Mouse (Mus musculus) neural tube, embryonic 11.5 days (tissue): ENCODE measurements around the gene Nr1h2. TPM values are rescaled to one million over a fixed set of nuclear protein-coding genes. Genes with fewer than 3 reads are reported as not detected.

Source experiments
- ATAC-seq: fragments of 200-750 bp; cut with Nextera tagmentation; 2 replicates; pipeline ENCODE4 v1.8.0; 2017; ENCODE audit warnings: moderate number of reproducible peaks, mild to moderate bottlenecking, moderate TSS enrichment, moderate library complexity; ENCODE audit not compliant: insufficient read depth, low FRiP score, low TSS enrichment
- DNase-seq: peaks from one replicate; pipeline ENCODE4 v3.0.0-alpha.2; 2015; ENCODE audit warnings: low spot score
- H3K27ac ChIP-seq: fragments of 300-500 bp; sonication (generic); 2 replicates; pipeline ENCODE4 v1.5.1; 2014; ENCODE audit warnings: low read depth, mild to moderate bottlenecking, low read length
- H3K27me3 ChIP-seq: fragments of 300-500 bp; sonication (generic); 2 replicates; pipeline ENCODE4 v1.6.1; 2014; ENCODE audit warnings: mild to moderate bottlenecking, low read length, mixed read lengths; ENCODE audit not compliant: control insufficient read depth, insufficient read depth
- H3K36me3 ChIP-seq: fragments of 300-500 bp; sonication (generic); 2 replicates; pipeline ENCODE4 v1.6.1; 2014; ENCODE audit warnings: mild to moderate bottlenecking, low read length, moderate library complexity, mixed read lengths; ENCODE audit not compliant: control insufficient read depth, insufficient read depth
- H3K4me1 ChIP-seq: fragments of 300-500 bp; sonication (generic); 2 replicates; pipeline ENCODE4 v1.6.1; 2014; ENCODE audit warnings: low read length, mixed read lengths; ENCODE audit not compliant: control insufficient read depth, insufficient read depth
- H3K4me2 ChIP-seq: fragments of 300-500 bp; sonication (generic); 2 replicates; pipeline ENCODE4 v1.6.1; 2014; ENCODE audit warnings: low read depth, mild to moderate bottlenecking, moderate library complexity
- H3K4me3 ChIP-seq: fragments of 300-500 bp; sonication (generic); 2 replicates; pipeline ENCODE4 v1.5.1; 2014; ENCODE audit warnings: low read depth, low read length
- H3K9ac ChIP-seq: fragments of 300-500 bp; sonication (generic); 2 replicates; pipeline ENCODE4 v1.6.1; 2014; ENCODE audit warnings: mild to moderate bottlenecking, low read length
- H3K9me3 ChIP-seq: fragments of 300-500 bp; sonication (generic); 2 replicates; pipeline ENCODE4 v1.6.1; 2016; ENCODE audit warnings: low read length; ENCODE audit not compliant: control insufficient read depth
- WGBS: fragments of 180-500 bp; shearing (Covaris S2); extraction: QIAGEN DNeasy Blood & Tissue Kit; methylation state at CpG from one replicate; pipeline ENCODE4 v1.1.7; 2014; 5-methylcytosine and 5-hydroxymethylcytosine counted together
- polyA plus RNA-seq: library from polyadenylated mRNA; unstranded; fragments of >200 nt; fragmentation: Nextera tagmentation; extraction: Ambion mirVana; gene quantifications from 2 replicates; pipeline ENCODE4 v1.2.1, GENCODE M21; 2014

Gene Nr1h2
- polyA plus RNA-seq, 1 experiment from 2014 or later = 71.9 TPM

DNA sequence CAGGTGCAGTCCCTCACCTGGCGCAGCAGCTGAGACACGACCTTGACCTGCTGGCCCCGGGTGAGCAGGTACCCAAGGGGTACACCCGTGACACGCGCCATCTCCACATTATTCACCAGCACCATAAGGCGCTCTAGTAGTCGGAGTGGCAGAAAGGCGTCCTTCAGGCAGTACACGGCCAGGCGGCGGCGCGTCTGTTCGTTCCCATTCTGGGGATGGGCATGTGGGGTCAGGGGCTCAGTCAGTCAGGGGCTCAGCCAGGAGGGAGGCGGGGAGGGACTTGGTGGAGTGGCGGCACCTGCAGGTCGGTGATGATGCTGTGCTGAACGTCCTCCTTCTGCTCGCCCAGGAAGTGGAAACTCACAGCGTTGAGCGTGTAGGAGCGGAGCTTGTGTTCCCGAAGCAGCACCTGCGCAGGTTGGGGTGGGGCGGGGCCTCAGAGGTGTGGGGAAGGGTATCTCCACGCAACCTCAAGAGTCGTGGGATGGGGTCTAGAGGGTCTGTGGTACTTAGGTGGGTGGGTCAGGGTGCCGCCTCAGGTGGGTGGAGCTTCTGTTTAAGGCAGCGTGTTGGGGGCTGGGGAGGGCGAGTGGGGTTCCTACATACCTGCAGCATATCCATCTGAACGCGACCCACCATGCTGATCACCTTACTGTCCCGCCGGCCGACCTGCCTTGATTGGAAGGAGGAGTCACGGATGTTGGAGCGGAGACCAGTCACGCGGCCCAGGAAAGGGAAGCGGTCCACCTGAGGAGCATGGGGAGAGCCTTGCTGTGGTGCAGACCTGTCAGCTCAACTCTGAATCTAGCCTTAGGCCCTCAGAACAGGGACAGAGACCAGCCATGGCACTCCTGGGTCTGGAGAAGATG is 14.8 kb downstream of the Nr1h2 start:
- no peak for DNase-seq
- 94% methylated on average over 41 of the region's 41 CpGs for WGBS
- no peak overlapping the region for H3K9ac ChIP-seq

DNA sequence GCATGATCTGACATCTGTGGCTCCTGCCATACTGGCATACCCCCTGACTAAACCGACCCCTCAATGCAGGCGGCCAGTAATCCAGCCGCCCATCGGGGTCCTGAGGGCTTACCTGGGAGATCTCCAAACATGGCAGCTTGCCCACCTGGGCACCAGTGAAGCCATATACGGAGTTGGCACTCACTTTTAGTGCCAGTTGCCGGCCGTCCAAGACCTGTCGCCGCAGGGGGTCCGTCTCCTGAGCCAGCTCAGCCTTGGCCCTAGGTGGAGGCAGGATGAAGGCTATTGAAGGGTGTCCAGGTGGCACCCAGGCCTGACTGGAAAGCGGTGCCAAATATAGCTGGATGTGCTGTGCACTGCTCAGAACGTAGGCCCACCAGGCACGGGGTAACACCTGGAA is 16.3 kb downstream of the Nr1h2 start:
- DNase-seq (no peak), ATAC-seq (no peak)
- H3K9me3 ChIP-seq = no peaks in the 10 kb centered on the region
- H3K27me3 ChIP-seq = no peaks in the 10 kb centered on the region
- H3K4me1 ChIP-seq = no peaks in the 10 kb centered on the region
- no peak overlapping the region for H3K27ac ChIP-seq
- H3K4me2 ChIP-seq = no peak overlapping the region
- 96% methylated on average over 13 of the region's 13 CpGs for WGBS
- no peak overlapping the region for H3K9ac ChIP-seq
- peaks cover 26% of the 10 kb centered on the region for H3K36me3 ChIP-seq
- no peak overlapping the region for H3K4me3 ChIP-seq

More for the DNA sequence above, 14.8 kb downstream of the Nr1h2 start:
- Histone ChIP-seq H3K27ac (no peak overlapping the region), H3K4me2 (no peak overlapping the region), H3K27me3 (no peaks in the 10 kb centered on the region), H3K4me1 (no peaks in the 10 kb centered on the region), H3K36me3 (peaks cover 23% of the 10 kb centered on the region), H3K9me3 (no peaks in the 10 kb centered on the region), H3K4me3 (no peak overlapping the region)
- no peak for ATAC-seq

DNA sequence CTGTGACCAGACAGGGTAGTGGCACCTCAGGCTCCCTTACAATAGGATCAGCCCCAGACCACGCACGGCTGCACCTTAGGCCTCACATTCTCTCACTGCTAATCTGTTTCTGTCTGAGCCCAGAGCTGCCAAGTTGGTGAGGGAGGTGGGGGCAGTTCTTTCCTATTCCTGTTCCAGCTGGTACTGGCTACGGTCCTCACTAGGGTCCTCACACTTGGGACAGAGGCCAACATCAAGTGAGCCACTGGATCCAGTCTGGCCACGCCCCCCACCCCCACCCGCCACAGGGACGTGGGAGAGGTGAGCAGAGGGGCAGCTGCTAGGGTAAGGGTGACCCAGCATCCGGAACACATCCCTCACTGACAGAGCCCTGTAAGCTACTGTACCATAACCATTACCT is 16.7 kb downstream of the Nr1h2 start:
- Histone ChIP-seq H3K9me3 (no peaks in the 10 kb centered on the region), H3K4me3 (no peak overlapping the region), H3K36me3 (peaks cover 26% of the 10 kb centered on the region), H3K9ac (no peak overlapping the region), H3K27me3 (no peaks in the 10 kb centered on the region), H3K4me1 (no peaks in the 10 kb centered on the region), H3K27ac (no peak overlapping the region), H3K4me2 (no peak overlapping the region)
- DNase-seq = no peak
- 88% methylated on average over 7 of the region's 7 CpGs for WGBS
- ATAC-seq = no peak

DNA sequence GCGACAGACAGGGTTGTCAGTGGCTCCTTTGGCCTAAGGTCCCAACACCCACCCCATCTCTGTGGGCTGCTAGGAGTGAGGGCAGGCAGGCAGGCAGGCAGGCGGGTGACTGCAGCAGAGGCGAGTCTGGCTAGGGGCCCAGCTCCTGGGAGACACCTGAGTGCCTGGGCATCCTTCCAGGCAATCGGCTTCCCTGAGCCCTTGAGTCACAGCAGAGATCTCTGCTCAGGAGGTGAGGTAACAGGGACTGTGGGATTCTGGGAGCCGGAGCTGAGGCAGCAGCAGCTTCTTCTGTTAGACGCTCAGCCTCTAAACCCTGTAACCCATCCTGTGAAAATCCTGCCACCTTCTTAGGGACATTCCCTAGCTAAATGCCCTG is 17.2 kb downstream of the Nr1h2 start:
- no peak overlapping the region for H3K27ac ChIP-seq
- H3K36me3 ChIP-seq = peaks cover 26% of the 10 kb centered on the region
- ATAC-seq (no peak), DNase-seq (no peak)
- H3K27me3 ChIP-seq = no peaks in the 10 kb centered on the region
- H3K4me1 ChIP-seq = no peaks in the 10 kb centered on the region
- no peak overlapping the region for H3K9ac ChIP-seq
- 96% methylated on average over 6 of the region's 6 CpGs for WGBS
- H3K4me3 ChIP-seq = no peak overlapping the region
- H3K9me3 ChIP-seq = no peaks in the 10 kb centered on the region
- no peak overlapping the region for H3K4me2 ChIP-seq

DNA sequence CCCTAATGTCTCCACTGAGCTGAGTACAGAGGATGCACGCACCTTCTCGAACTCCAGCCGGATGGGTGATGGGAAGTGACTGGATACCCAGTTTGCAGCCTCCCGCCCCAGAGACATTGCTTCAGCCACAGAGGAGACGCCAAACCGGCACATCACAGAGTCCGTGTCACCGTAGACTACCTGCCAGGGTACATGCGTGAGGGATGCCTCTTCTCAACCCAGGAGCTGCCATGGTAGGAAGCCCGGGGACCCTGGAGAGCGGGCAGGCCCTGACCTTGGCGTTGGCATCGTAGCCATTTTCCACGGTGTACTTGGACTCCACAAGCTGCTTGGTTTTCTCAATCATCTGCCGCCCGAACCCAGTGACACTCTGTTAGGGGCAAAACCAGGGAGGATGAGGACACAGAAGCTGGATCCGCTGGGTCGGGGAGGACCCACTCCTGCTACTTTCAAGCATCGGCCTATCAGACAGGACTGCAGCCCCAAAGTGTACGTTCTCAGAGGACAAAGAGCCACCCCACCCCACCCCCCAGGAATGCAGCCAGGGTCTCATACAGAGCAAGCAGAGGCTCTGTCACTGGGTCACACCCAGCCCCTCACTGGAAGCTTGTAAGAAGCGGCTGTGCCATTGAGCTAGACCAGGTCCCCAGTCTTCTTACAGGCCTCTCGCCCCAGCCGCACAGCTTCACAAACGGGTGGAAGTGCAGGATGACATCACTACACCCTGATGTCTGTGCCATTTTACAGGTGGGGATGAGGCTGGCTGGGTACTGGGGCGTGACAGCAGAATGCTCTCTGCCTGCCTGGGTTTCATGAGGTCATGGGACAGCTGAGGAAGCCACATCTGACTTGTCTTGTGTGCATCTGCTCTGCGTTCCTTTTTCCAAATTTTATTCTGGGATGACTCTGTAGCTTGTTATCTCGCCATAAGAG is 17.8 kb downstream of the Nr1h2 start:
- no peak for DNase-seq
- Histone ChIP-seq H3K9me3 (no peaks in the 10 kb centered on the region), H3K27ac (no peak overlapping the region), H3K4me1 (no peaks in the 10 kb centered on the region), H3K36me3 (peaks cover 26% of the 10 kb centered on the region), H3K4me3 (no peak overlapping the region), H3K4me2 (no peak overlapping the region), H3K27me3 (no peaks in the 10 kb centered on the region), H3K9ac (no peak overlapping the region)
- no peak for ATAC-seq
- 92% methylated on average over 27 of the region's 27 CpGs for WGBS

DNA sequence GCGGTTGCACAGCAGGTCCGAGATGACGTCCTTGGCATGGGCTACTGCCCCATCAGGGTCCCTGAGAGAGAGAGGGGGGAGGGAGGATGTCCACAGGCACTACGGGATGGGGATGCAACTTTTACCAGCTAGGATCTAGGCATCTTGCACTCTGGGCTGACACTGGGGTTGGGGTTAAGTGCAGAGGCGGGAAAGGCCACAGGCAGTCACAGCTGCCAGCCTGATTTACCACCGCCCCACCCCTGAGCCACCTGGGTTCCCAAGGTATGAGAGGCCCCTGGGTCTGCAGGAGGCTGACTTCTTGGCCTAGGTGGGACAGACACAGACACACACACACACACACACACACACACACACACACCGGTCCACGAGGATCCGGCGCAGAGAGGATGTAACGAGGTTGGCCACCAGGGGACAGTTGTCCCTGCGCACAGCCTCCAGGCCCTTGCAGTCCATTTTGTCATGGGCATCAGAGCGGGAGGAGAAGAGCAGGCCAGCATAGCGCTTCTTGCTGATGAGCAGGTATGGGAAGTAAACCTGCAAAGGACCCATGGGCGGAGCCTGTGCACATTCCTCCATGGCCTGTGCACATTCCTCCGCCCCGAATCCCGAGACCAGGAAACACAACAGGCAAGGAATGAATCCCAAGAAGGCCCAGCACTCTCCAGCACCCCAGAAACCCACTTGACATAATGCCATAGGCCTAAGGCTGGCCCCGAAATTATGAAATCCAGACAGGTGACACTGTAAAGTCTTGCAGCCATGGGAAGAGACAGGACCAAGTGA is 18.9 kb downstream of the Nr1h2 start:
- Histone ChIP-seq H3K9me3 (no peaks in the 10 kb centered on the region), H3K27me3 (no peaks in the 10 kb centered on the region), H3K4me1 (no peaks in the 10 kb centered on the region), H3K27ac (no peak overlapping the region), H3K4me3 (no peak overlapping the region), H3K36me3 (peaks cover 19% of the 10 kb centered on the region), H3K9ac (no peak overlapping the region), H3K4me2 (no peak overlapping the region)
- WGBS = 85% methylated on average over 19 of the region's 19 CpGs
- DNase-seq (no peak), ATAC-seq (no peak)

DNA sequence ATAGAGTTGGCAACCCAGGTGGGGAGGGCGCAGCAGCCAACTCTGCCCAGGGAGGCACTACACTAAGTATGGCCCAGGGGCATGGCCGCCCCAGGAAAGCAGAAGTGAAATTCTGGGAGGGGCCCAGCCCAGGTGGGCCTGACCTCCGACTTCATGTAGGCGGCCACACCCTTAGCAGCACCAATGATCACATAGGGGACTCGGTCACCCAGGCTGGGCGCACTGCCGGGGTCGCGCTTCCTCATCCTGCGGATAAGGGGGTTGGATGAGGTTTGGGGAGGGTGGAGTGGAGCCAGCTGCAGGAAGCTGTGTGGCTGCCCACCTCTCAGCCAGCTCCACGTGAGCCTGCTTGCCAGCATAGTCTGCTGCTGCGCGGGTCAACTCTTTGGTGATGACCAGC is 19.5 kb downstream of the Nr1h2 start:
- Histone ChIP-seq H3K27me3 (no peaks in the 10 kb centered on the region), H3K9ac (no peak overlapping the region), H3K4me3 (no peak overlapping the region), H3K9me3 (no peaks in the 10 kb centered on the region), H3K27ac (no peak overlapping the region), H3K4me1 (no peaks in the 10 kb centered on the region), H3K4me2 (no peak overlapping the region), H3K36me3 (peaks cover 16% of the 10 kb centered on the region)
- ATAC-seq (no peak), DNase-seq (no peak)
- WGBS = 91% methylated on average over 13 of the region's 13 CpGs

DNA sequence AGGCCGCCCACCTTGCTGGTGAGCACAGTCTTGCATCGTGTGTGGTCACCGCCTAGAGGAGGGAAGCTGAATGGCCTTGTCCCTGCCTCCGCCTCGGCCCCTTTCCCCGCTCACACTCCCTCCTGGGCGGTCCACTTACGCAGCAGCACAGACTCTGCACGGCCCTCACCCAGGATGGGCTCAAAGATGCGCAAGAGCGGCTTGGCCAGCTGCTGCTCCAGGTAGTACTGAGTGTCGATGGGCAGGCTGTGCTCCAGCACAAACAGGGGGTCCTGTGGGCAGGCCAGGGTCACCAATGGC is 20.1 kb downstream of the Nr1h2 start:
- H3K36me3 ChIP-seq = peaks cover 12% of the 10 kb centered on the region
- WGBS = 75% methylated on average over 12 of the region's 12 CpGs
- no peaks in the 10 kb centered on the region for H3K9me3 ChIP-seq

More for the DNA sequence above, 20.1 kb downstream of the Nr1h2 start:
- DNase-seq (no peak), ATAC-seq (no peak)
- Histone ChIP-seq H3K9ac (no peak overlapping the region), H3K27ac (no peak overlapping the region), H3K4me2 (no peak overlapping the region), H3K4me1 (no peaks in the 10 kb centered on the region), H3K27me3 (no peaks in the 10 kb centered on the region), H3K4me3 (no peak overlapping the region)
